Mouse (Mus musculus) midbrain, embryonic 15.5 days (tissue): Measurements from ENCODE around the gene Tmem86a. TPM values are rescaled to one million over a fixed set of nuclear protein-coding genes. Genes with fewer than 3 reads are reported as not detected.

ENCODE experiments used
- ATAC-seq: fragments of 200-750 bp; cut with Nextera tagmentation; replicated peaks from 2 replicates; pipeline ENCODE4 v1.8.0; 2017; ENCODE audit warnings: moderate TSS enrichment
- H3K27ac ChIP-seq: fragments of 300-500 bp; sonication (generic); 2 replicates; pipeline ENCODE4 v1.5.1; 2015; ENCODE audit warnings: mild to moderate bottlenecking, inconsistent platforms
- H3K27me3 ChIP-seq: fragments of 300-500 bp; sonication (generic); replicated peaks from 2 replicates; pipeline ENCODE4 v1.6.1; 2015; ENCODE audit warnings: inconsistent platforms
- H3K36me3 ChIP-seq: fragments of 300-500 bp; sonication (generic); replicated peaks from 2 replicates; pipeline ENCODE4 v1.6.1; 2015; ENCODE audit warnings: inconsistent platforms
- H3K4me1 ChIP-seq: fragments of 300-500 bp; sonication (generic); 2 replicates; pipeline ENCODE4 v1.6.1; 2015; ENCODE audit warnings: inconsistent platforms
- H3K4me2 ChIP-seq: fragments of 300-500 bp; sonication (generic); 2 replicates; pipeline ENCODE4 v1.6.1; 2015; ENCODE audit warnings: inconsistent platforms, mild to moderate bottlenecking, moderate library complexity
- H3K4me3 ChIP-seq: fragments of 300-500 bp; sonication (generic); 2 replicates; pipeline ENCODE4 v1.5.1; 2015; ENCODE audit warnings: mild to moderate bottlenecking, inconsistent platforms
- H3K9ac ChIP-seq: fragments of 300-500 bp; sonication (generic); 2 replicates; pipeline ENCODE4 v1.6.1; 2015; ENCODE audit warnings: mild to moderate bottlenecking, inconsistent platforms
- H3K9me3 ChIP-seq: fragments of 300-500 bp; sonication (generic); 2 replicates; pipeline ENCODE4 v1.6.1; 2016; ENCODE audit warnings: inconsistent platforms
- WGBS: fragments of 180-500 bp; shearing (Covaris S2); methylation state at CpG from one replicate; pipeline ENCODE4 v1.1.7; 2015; ENCODE audit warnings: mixed read lengths; 5-methylcytosine and 5-hydroxymethylcytosine counted together
- microRNA-seq: library from miRNA; unstranded; fragments of <30 nt; microRNA quantifications from one replicate; pipeline ENCODE4, GENCODE M21; 2016
- polyA plus RNA-seq: library from polyadenylated mRNA; unstranded; fragments of >200 nt; fragmentation: Nextera tagmentation; extraction: Ambion mirVana; gene quantifications from 2 replicates; pipeline ENCODE4 v1.2.1, GENCODE M21; 2015

Gene Tmem86a
- polyA plus RNA-seq, 1 experiment from 2014 or later: 28.3 TPM

DNA sequence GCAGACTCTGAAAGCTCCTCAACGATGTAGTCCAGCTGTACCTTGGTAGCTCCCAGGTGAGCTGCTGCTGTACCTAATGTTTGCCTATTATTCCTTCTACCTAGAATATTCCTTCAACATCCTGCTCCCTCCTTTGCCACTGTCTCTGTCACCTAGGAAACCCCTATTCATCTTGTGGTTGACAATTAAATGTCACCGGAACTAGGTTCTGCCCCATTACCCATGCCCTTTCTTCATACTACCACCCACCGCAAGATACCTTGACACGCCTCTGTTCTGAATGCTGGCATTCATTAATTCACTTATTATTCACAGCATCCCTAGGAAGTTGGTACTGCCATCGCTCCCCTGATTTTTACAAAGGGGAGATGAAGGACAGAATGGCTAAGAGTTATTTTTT lies 43.5 kb downstream of the Tmem86a start:
- peaks cover 21% of the 10 kb centered on the region for H3K36me3 ChIP-seq
- H3K27ac ChIP-seq: no peak overlapping the region
- ATAC-seq: no peak
- no peak overlapping the region for H3K4me2 ChIP-seq
- no peak overlapping the region for H3K4me3 ChIP-seq
- no peaks in the 10 kb centered on the region for H3K27me3 ChIP-seq
- H3K9me3 ChIP-seq: no peaks in the 10 kb centered on the region
- H3K4me1 ChIP-seq: no peaks in the 10 kb centered on the region
- H3K9ac ChIP-seq: no peak overlapping the region
- WGBS: 78% methylated on average over 5 of the region's 5 CpGs

- WGBS: 73% methylated on average over 2 of the region's 2 CpGs
- Histone ChIP-seq H3K4me3 (no peak overlapping the region), H3K9me3 (no peaks in the 10 kb centered on the region), H3K27me3 (no peaks in the 10 kb centered on the region), H3K4me1 (no peaks in the 10 kb centered on the region), H3K27ac (no peak overlapping the region), H3K4me2 (no peak overlapping the region), H3K36me3 (peaks cover 20% of the 10 kb centered on the region; the same call in 1 of the 2 replicates), H3K9ac (no peak overlapping the region)
- no peak for ATAC-seq
Observed at GRCm38 (mm10) chr7:47094969-47095368, 44.6 kb downstream of the Tmem86a start.

DNA sequence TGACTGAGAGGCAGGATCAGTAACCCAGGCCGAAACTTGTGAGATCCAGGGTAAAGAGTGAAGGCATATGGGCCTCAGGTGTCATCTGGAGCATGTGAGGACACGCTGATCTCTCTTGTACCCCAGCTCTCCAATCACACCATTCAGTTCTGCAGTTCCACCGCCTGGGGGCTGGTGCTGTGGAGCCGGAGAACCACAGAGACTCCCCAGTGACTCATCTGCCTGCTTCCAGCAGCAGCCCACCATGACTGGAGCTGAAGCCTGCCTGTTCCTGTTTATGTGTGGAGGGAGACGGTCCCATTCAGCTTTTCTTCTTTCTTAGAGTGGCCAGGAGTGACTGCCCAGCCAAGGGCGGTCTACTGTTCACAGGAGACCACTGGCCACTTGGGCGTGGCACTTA lies 47.6 kb downstream of the Tmem86a start:
- Histone ChIP-seq H3K36me3 (0 out of 2 replicates have a peak, but pooled peaks cover 4% of the 10 kb centered on the region), H3K4me1 (no peaks in the 10 kb centered on the region), H3K9me3 (no peaks in the 10 kb centered on the region), H3K27ac (no peak overlapping the region), H3K9ac (no peak overlapping the region), H3K27me3 (no peaks in the 10 kb centered on the region), H3K4me2 (no peak overlapping the region), H3K4me3 (no peak overlapping the region)
- WGBS: 66% methylated on average over 7 of the region's 7 CpGs
- no peak for ATAC-seq

DNA sequence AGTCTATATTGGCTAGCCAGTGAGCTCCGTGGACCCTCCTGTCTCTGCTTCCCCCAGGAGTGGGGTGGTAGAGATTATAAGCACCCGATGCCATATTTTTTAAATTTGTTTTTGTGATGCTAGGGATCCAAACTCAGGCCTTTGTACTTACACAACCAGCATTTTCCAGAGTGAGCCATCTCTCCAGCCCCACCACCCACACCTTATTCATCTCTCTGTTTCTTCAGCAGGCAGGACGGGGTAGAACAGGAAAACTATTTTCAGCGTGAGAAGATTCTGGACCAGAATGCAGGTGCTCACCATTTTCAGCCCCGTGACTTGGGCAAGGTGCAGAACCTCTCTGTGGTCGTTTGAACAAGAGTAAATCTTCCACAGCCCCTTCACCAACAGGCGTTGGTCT lies 48.9 kb downstream of the Tmem86a start:
- Histone ChIP-seq H3K9me3 (no peaks in the 10 kb centered on the region), H3K9ac (no peak overlapping the region), H3K4me3 (no peak overlapping the region), H3K4me2 (no peak overlapping the region), H3K27me3 (no peaks in the 10 kb centered on the region), H3K36me3 (0 out of 2 replicates have a peak, but pooled peaks cover 4% of the 10 kb centered on the region), H3K4me1 (no peaks in the 10 kb centered on the region), H3K27ac (no peak overlapping the region)
- no peak for ATAC-seq
- 82% methylated on average over 7 of the region's 7 CpGs for WGBS

DNA sequence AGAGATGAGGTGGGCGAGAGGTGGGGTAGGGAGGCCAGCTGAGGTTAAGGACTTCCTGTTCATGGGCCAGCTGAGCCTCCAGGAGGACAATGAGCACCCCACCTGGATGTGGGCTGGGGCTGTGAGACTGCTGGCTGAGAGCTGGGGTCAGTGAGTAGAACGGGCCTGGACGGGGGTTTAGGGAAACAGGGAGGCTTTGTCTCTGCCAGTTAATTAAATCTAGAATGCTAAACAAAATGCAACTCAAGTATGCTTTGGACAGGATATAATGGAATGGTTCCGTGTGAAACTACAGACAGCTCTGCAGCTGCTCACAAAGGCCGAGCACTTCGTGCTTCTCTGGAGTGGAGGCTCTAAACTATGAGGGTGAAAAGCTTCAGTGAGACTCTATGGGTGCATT lies 50.2 kb downstream of the Tmem86a start:
- 61% methylated on average over 6 of the region's 6 CpGs for WGBS
- no peak overlapping the region for H3K4me2 ChIP-seq
- H3K4me3 ChIP-seq: no peak overlapping the region
- H3K27ac ChIP-seq: no peak overlapping the region
- no peak for ATAC-seq
- 0 out of 2 replicates have a peak, but pooled peaks cover 5% of the 10 kb centered on the region for H3K36me3 ChIP-seq
- no peaks in the 10 kb centered on the region for H3K27me3 ChIP-seq
- no peaks in the 10 kb centered on the region for H3K9me3 ChIP-seq
- H3K4me1 ChIP-seq: no peaks in the 10 kb centered on the region
- H3K9ac ChIP-seq: no peak overlapping the region

DNA sequence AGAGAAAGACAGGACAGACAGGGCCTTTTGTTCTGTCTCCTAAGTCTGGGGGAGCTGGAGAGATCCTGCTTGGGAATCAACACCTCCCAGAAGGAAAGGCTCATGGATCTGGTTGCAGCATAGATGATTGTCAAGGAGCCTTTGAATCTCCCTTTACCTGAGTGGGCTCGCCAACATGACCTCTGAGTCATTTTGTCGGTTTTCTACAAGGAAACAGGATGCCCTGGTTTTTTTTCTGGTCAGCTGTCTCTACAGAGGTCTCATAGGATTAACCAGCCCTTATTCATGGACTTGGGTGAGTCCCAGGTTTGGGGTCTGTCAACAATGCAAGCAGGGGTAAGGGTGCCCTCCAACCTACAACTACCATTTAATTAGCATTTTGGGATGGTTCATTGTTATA lies 52.6 kb downstream of the Tmem86a start:
- Histone ChIP-seq H3K36me3 (peaks cover 4% of the 10 kb centered on the region; the same call in 1 of the 2 replicates), H3K4me2 (no peak overlapping the region), H3K4me1 (no peaks in the 10 kb centered on the region), H3K9ac (no peak overlapping the region), H3K9me3 (no peaks in the 10 kb centered on the region), H3K27me3 (no peaks in the 10 kb centered on the region), H3K27ac (no peak overlapping the region), H3K4me3 (no peak overlapping the region)
- no peak for ATAC-seq
- 68% methylated on average over 2 of the region's 2 CpGs for WGBS

DNA sequence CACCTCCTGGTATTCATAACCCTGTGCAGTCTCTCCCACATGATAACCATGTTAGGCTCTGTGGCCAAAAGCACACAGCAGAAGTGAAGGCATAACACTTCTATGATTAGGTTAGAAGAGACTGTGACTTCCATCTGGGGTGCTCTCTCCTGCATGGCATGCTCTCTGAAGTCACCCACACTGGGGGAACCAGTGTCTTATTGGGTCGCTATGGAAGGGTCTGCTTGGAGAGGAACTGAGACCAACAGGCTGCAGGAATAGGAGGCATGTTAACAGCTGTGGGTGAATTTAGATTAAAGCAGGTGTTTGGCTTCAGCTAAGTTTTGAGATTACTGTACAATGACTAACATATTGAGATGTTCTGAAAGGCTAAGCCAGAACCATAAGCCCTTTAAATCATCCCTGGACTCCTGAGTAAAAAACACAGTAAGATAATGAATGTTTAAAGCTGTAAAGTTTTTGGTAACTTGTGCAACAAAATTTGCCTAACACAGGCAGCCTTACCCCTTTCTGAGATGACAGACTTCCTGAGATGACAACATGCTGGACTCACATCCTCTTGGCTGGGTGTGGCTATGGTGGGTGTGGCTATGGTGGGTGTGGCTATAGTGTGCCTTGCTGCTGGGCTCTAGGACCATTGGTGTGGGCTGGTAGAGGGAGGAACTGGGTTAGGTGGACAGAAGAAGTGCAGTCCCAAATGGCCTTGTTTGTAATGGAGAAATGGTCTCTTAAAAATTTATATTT lies 53.4 kb downstream of the Tmem86a start:
- Histone ChIP-seq H3K36me3 (peaks cover 4% of the 10 kb centered on the region; the same call in 1 of the 2 replicates), H3K9me3 (no peaks in the 10 kb centered on the region), H3K4me3 (no peak overlapping the region), H3K27ac (no peak overlapping the region), H3K9ac (no peak overlapping the region), H3K27me3 (no peaks in the 10 kb centered on the region), H3K4me2 (no peak overlapping the region), H3K4me1 (no peaks in the 10 kb centered on the region)
- 81% methylated on average over 1 of the region's 1 CpGs for WGBS
- ATAC-seq: no peak

Small RNA genes lying within 50 kb of the gene (microRNA-seq; reads per million reads assigned to microRNA genes)
- 0.92 reads per million for gene Mir7056

Other genes with a start within 250 kb of the Tmem86a start
- 522 and 586 TPM in 2 replicates for gene Ldha, start 209.1 kb upstream of the Tmem86a start, polyA plus RNA-seq
- gene Ldhc, start 189.4 kb upstream of the Tmem86a start, polyA plus RNA-seq: 0.15 TPM in 1 of 2 replicates, not detected in the other
- 370 and 380 TPM in 2 replicates for gene Tsg101, start 130.6 kb upstream of the Tmem86a start, polyA plus RNA-seq
- 5.4 and 6.5 TPM in 2 replicates for gene Uevld, start 92.1 kb upstream of the Tmem86a start, polyA plus RNA-seq
- not detected in 2 replicates for gene Gm9999, start 67.0 kb upstream of the Tmem86a start, polyA plus RNA-seq
- 7.1 and 8.1 TPM in 2 replicates for gene Spty2d1, start 42.2 kb upstream of the Tmem86a start, polyA plus RNA-seq
- 178 and 184 TPM in 2 replicates for gene Ptpn5, start 83.1 kb downstream of the Tmem86a start, polyA plus RNA-seq
- gene Mrgpra6, start 154.3 kb downstream of the Tmem86a start, polyA plus RNA-seq: not detected in 2 replicates
- not detected in 2 replicates for gene Mrgpra9, start 202.2 kb downstream of the Tmem86a start, polyA plus RNA-seq